Mouse (Mus musculus): ENCODE measurements around the gene Rpl12. TPM values are rescaled to one million over a fixed set of nuclear protein-coding genes. Genes with fewer than 3 reads are reported as not detected.

Rpl12 gene
- 1,042 TPM for polyA plus RNA-seq (2014; fragmentation: Illumina TruSeq; extraction: RNeasy Lipid Tissue Mini Kit (QIAGEN cat#74804); ENCODE audit: insufficient read depth, low read depth, low replicate concordance)

DNA sequence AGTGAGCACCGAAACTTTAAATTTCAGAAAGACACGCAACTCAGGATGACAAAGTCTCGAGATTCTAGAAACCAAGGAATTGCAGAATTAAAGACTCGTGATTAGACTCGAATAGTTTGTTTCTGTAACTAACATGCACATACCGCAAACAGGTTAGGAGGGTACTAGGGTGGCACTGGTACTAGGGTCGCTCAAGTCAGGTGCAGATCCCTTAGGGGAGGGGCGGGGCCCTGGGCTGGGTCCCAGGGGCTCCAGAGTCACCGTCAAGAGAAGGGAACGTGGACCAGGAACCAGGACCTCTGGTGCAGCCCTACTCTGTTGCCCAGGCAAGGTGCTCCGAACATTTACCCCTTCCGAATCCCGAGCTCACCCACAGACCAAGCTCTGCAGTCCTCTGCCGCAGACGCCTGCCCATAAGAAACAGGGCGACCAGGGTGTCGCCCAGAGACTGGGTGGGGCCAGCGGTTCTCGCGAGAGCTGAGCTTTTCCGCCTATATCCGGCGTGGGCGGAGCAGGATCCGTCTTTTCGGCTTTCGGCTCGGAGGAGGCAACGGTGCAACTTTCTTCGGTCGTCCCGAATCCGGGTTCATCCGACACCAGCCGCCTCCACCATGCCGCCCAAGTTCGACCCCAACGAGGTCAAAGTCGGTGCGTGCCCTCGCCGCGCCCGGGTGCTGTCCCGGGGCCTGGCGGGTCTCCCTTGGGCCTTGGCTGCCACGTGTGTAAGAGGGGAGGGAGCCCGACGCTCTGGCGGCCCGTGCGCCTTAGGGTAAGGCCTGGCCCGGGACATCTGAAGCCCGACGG lies at the start of gene Rpl12, which contains the start of gene Lrsam1:
Gene Rpl12 (plus strand): TSS at position 368 of the 804 bp plus-strand sequence.
Gene Lrsam1 (minus strand): TSS at position 423 of the 804 bp plus-strand sequence.

DNA sequence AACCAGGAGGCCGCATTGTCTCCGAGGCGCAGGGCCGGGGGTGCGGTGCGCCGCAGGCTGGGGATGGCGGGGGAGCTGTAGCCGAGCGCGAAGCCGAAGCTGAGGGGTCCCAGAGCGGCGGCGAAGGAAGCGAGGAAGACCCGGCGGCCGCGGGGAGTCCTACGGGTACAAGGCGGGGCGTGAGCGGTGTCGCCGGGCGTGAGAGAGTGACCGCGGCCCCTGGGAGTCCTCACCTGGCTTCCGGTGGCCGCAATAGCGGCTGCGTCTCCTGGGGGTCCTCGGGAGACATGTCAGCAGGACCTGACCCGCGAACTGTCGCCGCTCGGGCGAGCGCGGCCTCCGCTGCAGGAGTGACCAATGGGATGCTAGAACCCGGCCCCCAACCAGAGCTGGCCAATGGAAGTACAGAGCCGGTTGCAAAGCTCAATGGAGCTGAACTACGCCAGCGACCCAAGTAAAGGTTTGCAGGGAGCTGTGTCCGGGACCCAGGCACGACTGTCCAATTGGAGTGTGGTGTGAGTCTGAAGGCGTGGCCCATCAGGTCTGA lies 20.4 kb downstream of the Rpl12 start, which contains the start of gene Slc2a8:
Gene Slc2a8 (minus strand): TSS at position 359 of the 547 bp plus-strand sequence.

Other genes with a start within 250 kb of the Rpl12 start
- 69.8 TPM for gene Cdk9, start 248.5 kb upstream of the Rpl12 start, polyA plus RNA-seq (2014; fragmentation: Illumina TruSeq; extraction: RNeasy Lipid Tissue Mini Kit (QIAGEN cat#74804); ENCODE audit: insufficient read depth, low read depth, low replicate concordance)
- gene Sh2d3c, start 240.5 kb upstream of the Rpl12 start, polyA plus RNA-seq (2014; fragmentation: Illumina TruSeq; extraction: RNeasy Lipid Tissue Mini Kit (QIAGEN cat#74804); ENCODE audit: insufficient read depth, low read depth, low replicate concordance), result 34.4 TPM
- gene 6330409D20Rik, start 220.5 kb upstream of the Rpl12 start, polyA plus RNA-seq (2014; fragmentation: Illumina TruSeq; extraction: RNeasy Lipid Tissue Mini Kit (QIAGEN cat#74804); ENCODE audit: insufficient read depth, low read depth, low replicate concordance), result 0.50 TPM
- 28.0 TPM for gene Tor2a, start 204.3 kb upstream of the Rpl12 start, polyA plus RNA-seq (2014; fragmentation: Illumina TruSeq; extraction: RNeasy Lipid Tissue Mini Kit (QIAGEN cat#74804); ENCODE audit: insufficient read depth, low read depth, low replicate concordance)
- 3.9 TPM for gene Ttc16, start 185.9 kb upstream of the Rpl12 start, polyA plus RNA-seq (2014; fragmentation: Illumina TruSeq; extraction: RNeasy Lipid Tissue Mini Kit (QIAGEN cat#74804); ENCODE audit: insufficient read depth, low read depth, low replicate concordance)
- gene Ptrh1, start 185.8 kb upstream of the Rpl12 start, polyA plus RNA-seq (2014; fragmentation: Illumina TruSeq; extraction: RNeasy Lipid Tissue Mini Kit (QIAGEN cat#74804); ENCODE audit: insufficient read depth, low read depth, low replicate concordance), result 4.9 TPM
- gene Cfap157, start 177.1 kb upstream of the Rpl12 start, polyA plus RNA-seq (2014; fragmentation: Illumina TruSeq; extraction: RNeasy Lipid Tissue Mini Kit (QIAGEN cat#74804); ENCODE audit: insufficient read depth, low read depth, low replicate concordance), result 3.9 TPM
- 13.0 TPM for gene Stxbp1, start 114.3 kb upstream of the Rpl12 start, polyA plus RNA-seq (2014; fragmentation: Illumina TruSeq; extraction: RNeasy Lipid Tissue Mini Kit (QIAGEN cat#74804); ENCODE audit: insufficient read depth, low read depth, low replicate concordance)
- 108 TPM for gene Fam129b, start 85.4 kb upstream of the Rpl12 start, polyA plus RNA-seq (2014; fragmentation: Illumina TruSeq; extraction: RNeasy Lipid Tissue Mini Kit (QIAGEN cat#74804); ENCODE audit: insufficient read depth, low read depth, low replicate concordance)
- 4.8 TPM for gene Lrsam1, start 55 bp downstream of the Rpl12 start, polyA plus RNA-seq (2014; fragmentation: Illumina TruSeq; extraction: RNeasy Lipid Tissue Mini Kit (QIAGEN cat#74804); ENCODE audit: insufficient read depth, low read depth, low replicate concordance)
- gene Slc2a8, start 20.5 kb downstream of the Rpl12 start, polyA plus RNA-seq (2014; fragmentation: Illumina TruSeq; extraction: RNeasy Lipid Tissue Mini Kit (QIAGEN cat#74804); ENCODE audit: insufficient read depth, low read depth, low replicate concordance), result 10.2 TPM
- gene Garnl3, start 170.1 kb downstream of the Rpl12 start, polyA plus RNA-seq (2014; fragmentation: Illumina TruSeq; extraction: RNeasy Lipid Tissue Mini Kit (QIAGEN cat#74804); ENCODE audit: insufficient read depth, low read depth, low replicate concordance), result 3.0 TPM